Mouse (Mus musculus) macrophage (primary cell): Measurements from ENCODE around the gene Ltk. TPM values are rescaled to one million over a fixed set of nuclear protein-coding genes. Genes with fewer than 3 reads are reported as not detected.

Source experiments
- H3K27ac ChIP-seq: fragments of 350-480 bp; formaldehyde crosslinking; 2 replicates; pipeline ENCODE4 v1.9.0; 2021
- H3K36me3 ChIP-seq: fragments of 350-480 bp; formaldehyde crosslinking; 2 replicates; pipeline ENCODE4 v1.9.0; 2021; ENCODE audit errors: inconsistent target
- H3K4me3 ChIP-seq: fragments of 350-480 bp; formaldehyde crosslinking; 2 replicates; pipeline ENCODE4 v1.9.0; 2021; ENCODE audit errors: inconsistent target
- H3K79me2 ChIP-seq: fragments of 350-480 bp; formaldehyde crosslinking; 2 replicates; pipeline ENCODE4 v1.9.0; 2021; ENCODE audit errors: inconsistent target
- WGBS: methylation state at CpG from one replicate; pipeline ENCODE4 v1.1.7; 2026; ENCODE audit warnings: inconsistent platforms; ENCODE audit not compliant: missing documents; 5-methylcytosine and 5-hydroxymethylcytosine counted together
- polyA plus RNA-seq: library from polyadenylated mRNA; stranded (reverse); fragments of 250-400 nt; gene quantifications from 3 replicates; pipeline ENCODE4 v1.2.4, GENCODE M21; 2018; ENCODE audit warnings: inconsistent platforms

Gene Ltk
- polyA plus RNA-seq, 1 experiment from 2014 or later: not detected

DNA sequence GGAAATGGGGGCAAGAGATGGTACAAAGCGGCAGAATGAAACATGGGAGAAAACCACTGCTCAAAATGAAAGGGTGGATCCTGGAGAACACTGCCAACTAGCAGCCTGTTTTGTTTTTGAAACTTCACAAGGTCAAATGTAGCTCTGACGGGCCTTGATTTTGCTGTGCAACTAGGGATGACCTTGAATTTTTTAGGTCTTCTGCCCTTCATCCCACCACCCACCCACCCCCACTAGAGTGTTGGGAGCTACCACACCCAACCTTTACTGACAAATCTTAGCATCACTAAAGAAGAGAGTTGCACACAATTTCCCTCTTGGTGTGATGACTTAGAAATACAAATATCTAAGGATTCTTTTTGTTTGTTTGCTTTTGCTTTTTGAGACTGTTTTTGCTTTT is 29.8 kb upstream of the Ltk start:
- Histone ChIP-seq H3K27ac (no peak overlapping the region), H3K4me3 (no peak overlapping the region), H3K79me2 (no peaks in the 10 kb centered on the region; the same call in 1 of the 2 replicates), H3K36me3 (no peaks in the 10 kb centered on the region)
- 97% methylated on average over 2 of the region's 2 CpGs for WGBS

DNA sequence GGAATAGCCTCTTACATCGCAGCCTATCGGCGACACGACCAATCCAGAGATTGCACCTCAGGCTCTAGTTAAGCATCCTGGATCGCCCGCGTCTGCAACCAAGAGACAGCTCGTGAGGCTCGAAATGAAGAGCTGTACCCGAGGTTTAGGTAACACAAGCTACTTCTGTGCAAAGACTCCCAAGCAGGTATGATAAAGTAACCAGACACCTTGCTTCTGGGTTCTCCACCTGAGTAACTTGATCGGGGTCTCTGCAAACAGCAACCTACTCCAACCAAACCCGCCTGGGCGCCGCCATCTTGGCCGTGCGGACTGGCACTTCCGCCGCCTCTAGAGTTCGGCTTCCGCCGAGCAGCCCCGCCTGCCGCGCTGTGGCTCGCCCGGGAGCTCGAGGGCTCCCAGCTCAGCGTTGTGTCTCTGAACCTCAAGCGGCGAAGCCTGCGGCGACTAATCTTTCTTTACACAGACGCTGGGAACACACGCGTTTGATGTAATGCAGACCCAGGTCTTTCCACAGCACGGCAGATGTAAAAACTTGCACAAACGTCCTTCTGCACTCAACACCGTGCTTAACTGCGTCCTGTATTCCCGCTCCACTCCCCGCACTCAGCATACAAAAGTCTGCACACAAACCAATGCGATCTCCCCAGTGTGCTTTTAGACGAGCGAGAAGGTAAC is 27.1 kb upstream of the Ltk start, which contains the start of gene Rpap1:
Rpap1 (minus strand) TSS at position 332 of the 678 bp plus-strand sequence.
- no peaks in the 10 kb centered on the region; the same call in 1 of the 2 replicates for H3K79me2 ChIP-seq
- H3K36me3 ChIP-seq: peaks cover 7% of the 10 kb centered on the region; the same call in 1 of the 2 replicates
- 0 out of 2 replicates have a peak within 1 kb of the TSS, but pooled peaks have one; percentile 21 for H3K27ac ChIP-seq
- WGBS: 2% methylated on average over 44 of the region's 44 CpGs
- peak within 1 kb of the TSS; percentile 84 for H3K4me3 ChIP-seq

DNA sequence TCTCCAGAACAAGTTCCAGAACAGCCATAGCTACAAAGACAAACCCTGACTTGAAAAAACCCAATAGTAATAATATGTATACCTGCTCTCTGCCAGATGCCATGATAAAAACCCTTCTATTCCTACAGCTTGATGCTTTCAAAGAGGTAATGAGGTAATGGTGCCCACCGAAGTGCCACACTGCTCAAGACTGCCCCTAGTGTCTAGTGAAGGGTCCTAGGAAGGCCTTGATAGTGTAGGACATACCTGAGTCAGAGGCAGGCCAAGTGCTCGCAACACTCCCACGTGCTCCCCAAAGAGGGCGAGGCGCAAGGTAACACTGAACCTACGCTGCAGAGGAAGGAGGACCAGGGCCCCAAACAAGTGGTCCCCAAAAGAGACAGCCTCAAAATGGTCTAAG is 7.0 kb upstream of the Ltk start:
- 96% methylated on average over 6 of the region's 6 CpGs for WGBS
- Histone ChIP-seq H3K27ac (no peak overlapping the region), H3K36me3 (peaks cover 29% of the 10 kb centered on the region; the same call in 1 of the 2 replicates)

DNA sequence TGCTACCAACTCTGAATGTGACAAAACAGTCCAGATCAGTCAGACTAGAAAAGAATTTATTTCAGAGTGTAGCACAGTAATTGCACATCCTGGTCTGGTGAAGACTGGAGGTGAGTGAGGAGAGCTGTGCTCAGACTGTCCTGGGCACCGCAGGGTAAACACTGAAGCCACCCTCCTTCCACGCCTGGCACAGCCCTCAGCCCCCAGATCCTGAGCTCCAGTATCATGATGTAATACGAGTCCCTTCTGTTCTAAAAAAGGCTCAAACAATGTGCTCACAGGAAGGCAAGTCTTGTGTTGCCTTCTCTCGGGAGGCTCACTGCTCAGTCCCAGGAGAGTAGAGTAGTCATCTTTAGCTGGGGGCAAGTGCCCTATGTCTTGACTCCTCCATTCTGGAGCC is 3.7 kb upstream of the Ltk start:
- H3K27ac ChIP-seq: no peak overlapping the region
- no peaks in the 10 kb centered on the region for H3K79me2 ChIP-seq
- H3K4me3 ChIP-seq: no peak overlapping the region
- peaks cover 5% of the 10 kb centered on the region; the same call in 1 of the 2 replicates for H3K36me3 ChIP-seq
- WGBS: 87% methylated on average over 4 of the region's 4 CpGs

More for the DNA sequence above, 7.0 kb upstream of the Ltk start:
- Histone ChIP-seq H3K79me2 (no peaks in the 10 kb centered on the region), H3K4me3 (no peak overlapping the region)

DNA sequence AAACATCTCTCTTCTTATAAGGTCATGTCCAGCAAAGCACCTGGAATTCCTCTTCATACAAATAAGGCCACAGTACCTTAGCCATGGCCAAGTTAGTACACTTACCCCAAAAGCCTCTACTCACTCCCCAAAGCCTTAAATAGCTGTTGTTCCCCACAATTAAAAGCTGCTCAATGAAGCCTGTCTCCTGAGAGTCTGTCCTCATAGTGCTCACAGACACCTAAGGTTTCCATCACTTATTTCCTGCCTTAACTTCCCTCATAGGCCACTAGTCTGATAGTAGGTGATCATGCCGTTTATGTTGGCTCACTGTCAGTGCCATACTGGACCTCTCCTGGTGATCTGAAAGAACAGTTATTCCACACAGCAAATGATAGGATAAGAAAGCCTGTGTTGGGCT is 2.0 kb upstream of the Ltk start:
- 56% methylated on average over 1 of the region's 1 CpGs for WGBS

DNA sequence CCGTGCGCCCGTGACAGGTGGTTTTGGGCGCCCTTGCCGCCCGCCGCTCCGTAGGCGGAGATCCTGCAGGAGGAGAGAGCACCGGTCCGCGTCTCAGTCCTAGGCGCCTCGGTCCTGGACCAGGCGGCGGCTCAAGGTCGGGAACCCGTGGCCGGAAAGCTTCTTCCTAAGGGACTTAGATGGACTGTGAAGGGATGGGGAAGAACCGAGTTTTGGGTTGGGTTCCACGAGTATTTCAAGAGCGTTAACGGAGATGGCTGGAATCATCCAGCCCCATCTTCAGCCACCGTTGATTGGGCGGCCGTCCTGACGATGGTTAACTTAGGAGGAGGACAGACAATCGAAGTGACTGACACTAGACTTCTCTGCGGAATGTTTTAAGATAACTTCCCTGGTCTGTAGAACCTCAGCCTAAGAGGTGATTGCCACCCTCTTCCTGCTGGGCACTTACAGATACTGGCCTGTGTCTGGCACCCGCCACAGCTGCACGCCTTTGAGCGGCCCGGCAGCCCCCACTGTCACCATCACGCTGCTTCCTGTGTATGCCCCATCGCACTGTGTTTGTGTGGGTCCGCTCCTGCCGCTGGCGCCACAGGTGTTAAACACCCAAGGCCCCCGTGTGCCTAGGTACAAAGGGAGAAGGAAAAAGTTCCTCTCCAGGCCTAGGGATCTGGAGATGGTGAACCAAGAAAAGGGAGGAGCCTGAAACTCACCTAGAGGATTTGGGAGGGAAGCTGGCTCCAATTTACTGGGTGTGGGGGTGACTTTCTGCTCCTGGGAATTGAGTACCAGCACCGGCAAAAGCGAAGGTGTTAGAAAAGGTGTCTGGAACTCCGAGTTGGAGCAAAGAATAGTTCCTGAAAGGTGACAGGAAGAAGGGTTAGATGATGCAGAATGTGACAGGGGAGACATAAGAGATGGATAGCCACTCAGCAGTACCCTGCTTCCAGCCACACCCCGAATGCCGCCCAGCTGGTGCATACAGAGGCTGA is 1.1 kb downstream of the Ltk start:
- no peaks in the 10 kb centered on the region; the same call in 1 of the 2 replicates for H3K36me3 ChIP-seq
- H3K79me2 ChIP-seq: no peaks in the 10 kb centered on the region
- H3K4me3 ChIP-seq: no peak overlapping the region
- 12% methylated on average over 35 of the region's 44 CpGs for WGBS
- H3K27ac ChIP-seq: no peak overlapping the region

More for the DNA sequence above, 2.0 kb upstream of the Ltk start:
- peaks cover under 1% of the 10 kb centered on the region; the same call in 1 of the 2 replicates for H3K36me3 ChIP-seq
- H3K4me3 ChIP-seq: no peak overlapping the region
- no peaks in the 10 kb centered on the region for H3K79me2 ChIP-seq
- no peak overlapping the region for H3K27ac ChIP-seq

DNA sequence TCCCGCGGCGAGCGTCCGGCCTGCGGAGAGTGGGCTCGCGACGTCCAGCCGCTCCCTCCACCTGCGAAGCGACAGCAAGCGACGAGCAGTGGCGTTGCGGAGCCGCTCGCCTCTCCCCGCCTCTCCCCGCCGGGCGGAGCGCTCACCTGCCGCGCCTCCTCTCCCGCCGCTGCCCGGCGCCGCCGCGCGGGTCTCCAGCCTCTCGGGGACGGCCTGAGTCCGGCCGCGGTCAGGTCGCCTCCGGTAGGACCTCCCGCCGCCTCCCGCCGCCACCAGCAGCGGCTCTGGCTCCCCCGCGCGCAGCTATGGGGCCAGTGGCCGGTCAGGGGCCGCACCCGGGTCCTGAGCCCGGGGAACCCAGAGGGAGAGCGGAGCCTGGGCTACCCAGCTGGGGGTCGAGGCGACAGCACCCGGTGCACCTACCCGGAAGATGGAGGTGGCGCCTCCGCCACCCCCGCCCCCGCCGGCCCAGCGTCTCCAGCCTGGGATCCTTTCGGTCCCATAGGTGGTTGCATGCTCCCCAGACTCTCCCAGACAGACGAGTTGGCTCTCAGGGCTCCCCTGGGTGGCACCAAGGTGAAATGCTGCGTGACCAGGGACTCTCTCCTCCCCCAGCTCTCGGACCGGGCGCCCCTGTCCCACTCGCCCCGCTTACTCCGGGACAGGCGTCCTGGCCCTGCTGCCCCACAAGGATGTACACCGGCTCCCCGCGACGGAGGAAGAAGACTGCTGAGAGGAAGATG is 2.0 kb downstream of the Ltk start:
- Histone ChIP-seq H3K27ac (no peak overlapping the region), H3K4me3 (no peak overlapping the region), H3K36me3 (no peaks in the 10 kb centered on the region), H3K79me2 (no peaks in the 10 kb centered on the region)
- 1% methylated on average over 74 of the region's 77 CpGs for WGBS

DNA sequence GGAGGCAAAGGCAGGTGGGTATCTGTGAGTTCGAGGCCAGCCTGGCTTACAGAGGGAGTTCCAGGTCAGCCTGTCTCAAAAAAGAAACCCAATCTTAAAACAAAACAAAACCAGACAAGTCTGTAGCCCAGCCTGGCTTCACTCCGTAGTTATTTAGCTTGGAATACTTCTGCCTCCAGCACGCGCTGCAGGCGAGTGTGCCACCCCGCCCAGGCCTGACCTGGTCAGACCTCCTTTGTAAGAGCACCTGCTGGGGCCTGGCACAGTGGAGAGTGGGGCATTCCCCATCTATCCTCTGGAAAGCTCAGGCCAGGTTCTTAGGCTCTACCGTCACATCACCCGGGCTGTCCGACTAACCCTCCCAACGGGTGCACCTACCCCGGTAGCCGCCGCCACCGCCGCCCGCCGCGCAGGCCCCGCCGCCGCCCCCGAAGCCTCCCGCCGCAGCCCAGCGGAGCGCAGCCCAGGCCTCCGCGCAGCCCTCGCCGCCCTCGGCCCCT is 2.6 kb downstream of the Ltk start:
- Histone ChIP-seq H3K36me3 (no peaks in the 10 kb centered on the region), H3K27ac (no peak overlapping the region), H3K4me3 (no peak overlapping the region), H3K79me2 (no peaks in the 10 kb centered on the region)
- WGBS: 16% methylated on average over 19 of the region's 31 CpGs

DNA sequence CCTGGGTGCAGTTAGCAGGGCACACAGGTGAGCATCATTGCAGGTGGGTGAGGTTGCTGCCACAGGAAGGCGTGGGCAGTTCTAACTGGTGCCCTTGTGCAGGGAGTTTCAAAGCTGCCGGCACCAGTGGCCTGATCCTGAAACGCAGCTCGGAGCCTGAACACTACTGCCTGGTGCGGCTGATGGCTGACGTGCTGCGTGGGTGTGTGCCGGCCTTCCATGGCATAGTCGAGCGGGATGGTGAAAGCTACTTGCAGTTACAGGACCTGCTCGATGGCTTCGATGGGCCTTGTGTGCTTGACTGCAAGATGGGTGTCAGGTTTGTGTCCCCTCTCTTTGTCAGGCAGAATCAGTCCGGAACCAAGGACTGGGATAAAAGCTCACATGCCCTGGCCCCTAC is 11.0 kb downstream of the Ltk start:
- Histone ChIP-seq H3K4me3 (no peak overlapping the region), H3K36me3 (no peaks in the 10 kb centered on the region), H3K79me2 (no peaks in the 10 kb centered on the region), H3K27ac (no peak overlapping the region)
- WGBS: 95% methylated on average over 11 of the region's 13 CpGs

DNA sequence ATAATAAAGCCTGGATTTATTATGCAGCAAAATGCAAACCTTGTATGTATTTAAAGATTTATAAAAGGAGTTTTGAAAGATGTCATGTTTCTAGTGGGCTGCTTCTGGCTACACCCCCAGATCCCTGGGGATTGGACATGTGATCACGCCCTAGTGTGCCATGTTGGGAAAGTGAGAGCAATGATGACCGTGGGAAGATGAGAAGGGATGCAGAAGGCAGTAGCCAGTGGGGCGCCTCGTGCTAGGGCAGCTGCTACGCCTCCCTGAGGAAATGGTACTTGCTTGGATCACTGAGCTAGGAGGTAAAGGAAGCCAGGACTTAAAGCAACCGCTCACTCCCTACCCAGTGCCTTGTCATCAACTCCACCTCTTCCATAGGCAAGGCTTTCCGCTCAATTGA is 12.7 kb downstream of the Ltk start:
- no peaks in the 10 kb centered on the region for H3K36me3 ChIP-seq
- H3K27ac ChIP-seq: no peak overlapping the region
- no peak overlapping the region for H3K4me3 ChIP-seq
- WGBS: 87% methylated on average over 7 of the region's 7 CpGs
- no peaks in the 10 kb centered on the region for H3K79me2 ChIP-seq

DNA sequence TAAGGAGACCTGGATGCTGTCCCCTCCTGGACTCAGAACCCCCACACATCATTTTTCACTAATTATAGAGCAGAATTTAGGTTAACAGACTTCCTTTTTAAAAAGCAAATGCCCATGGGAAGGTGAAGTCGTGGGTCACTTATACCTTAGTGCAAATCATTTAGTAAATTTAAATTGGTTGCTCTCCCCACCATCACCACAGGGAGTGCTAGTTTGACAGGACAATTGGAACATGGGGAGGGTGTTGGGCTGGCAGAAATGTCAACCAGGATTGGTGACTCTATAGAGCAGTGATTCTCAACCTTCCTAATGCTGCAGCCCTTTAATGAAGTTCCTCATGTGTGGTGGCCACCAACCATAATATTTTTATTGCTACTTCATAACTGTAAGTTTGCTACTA is 14.9 kb downstream of the Ltk start:
- H3K4me3 ChIP-seq: no peak overlapping the region
- no peaks in the 10 kb centered on the region for H3K36me3 ChIP-seq
- H3K79me2 ChIP-seq: no peaks in the 10 kb centered on the region
- no peak overlapping the region for H3K27ac ChIP-seq
- 22% methylated on average over 1 of the region's 1 CpGs for WGBS

DNA sequence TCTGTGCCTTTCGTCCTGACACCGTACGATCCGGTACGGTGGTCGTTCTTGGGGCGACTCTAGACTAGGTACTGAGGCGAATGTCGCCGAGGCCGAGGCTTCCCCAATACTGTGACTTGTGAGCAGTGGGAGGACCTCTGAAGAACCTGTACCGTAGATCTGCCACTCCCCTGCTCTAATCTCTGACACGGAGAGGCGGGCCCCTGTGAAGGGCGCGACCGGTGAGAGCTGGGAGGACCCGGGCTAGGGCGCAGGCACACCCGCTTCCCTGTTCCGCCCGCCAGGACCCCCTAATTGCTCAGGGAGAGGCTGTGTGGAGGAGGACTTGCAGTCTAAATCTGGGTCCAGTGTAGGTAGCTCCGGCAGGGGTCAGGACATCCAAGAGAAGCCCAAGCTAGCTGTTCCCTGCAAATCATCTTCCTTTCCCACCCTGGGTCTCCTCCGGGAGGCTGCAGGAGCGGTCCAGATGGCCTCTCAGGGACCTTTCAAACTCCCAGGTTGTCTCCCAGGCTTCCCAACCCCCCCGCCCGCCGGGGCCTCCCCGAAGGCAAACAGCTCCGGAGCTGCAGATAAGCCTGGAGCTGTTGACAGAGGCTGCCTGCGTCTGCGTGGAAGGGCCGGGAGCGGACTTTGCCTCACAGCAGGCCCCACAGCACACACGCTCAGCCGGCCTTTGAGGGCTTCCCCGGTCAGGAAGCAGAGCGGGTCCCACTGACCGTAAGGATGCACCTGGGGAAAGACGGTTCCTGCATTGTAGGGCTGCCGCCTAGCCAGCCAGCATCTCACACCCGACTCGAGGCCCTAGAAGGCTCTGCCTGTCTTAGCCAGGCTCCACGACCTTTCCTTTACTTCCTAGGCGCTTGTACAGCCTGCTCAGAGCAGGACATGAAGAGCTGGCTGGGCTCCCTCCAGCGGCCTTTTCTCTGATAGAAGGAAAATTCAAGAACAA is 15.8 kb downstream of the Ltk start:
- Histone ChIP-seq H3K79me2 (no peaks in the 10 kb centered on the region), H3K4me3 (no peak overlapping the region), H3K36me3 (no peaks in the 10 kb centered on the region), H3K27ac (no peak overlapping the region)
- WGBS: 19% methylated on average over 46 of the region's 46 CpGs

DNA sequence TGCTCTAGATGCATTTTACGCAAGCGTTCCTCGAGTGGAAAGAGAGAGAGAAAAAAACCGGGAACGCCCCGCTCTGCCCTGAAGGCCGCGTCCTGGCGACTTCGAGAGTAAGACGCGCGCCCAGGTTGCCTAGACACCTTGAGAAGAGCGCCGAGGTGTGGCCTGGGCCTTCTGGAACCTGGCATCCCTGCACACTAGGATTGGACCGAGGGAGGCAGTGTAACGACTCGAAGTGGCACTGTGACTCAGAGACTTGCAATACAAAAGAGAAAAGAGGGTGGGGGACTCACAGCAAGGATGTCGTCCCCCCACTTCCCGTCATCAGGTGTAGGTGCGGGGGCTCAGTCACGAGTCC is 16.4 kb downstream of the Ltk start:
- Histone ChIP-seq H3K27ac (no peak overlapping the region), H3K36me3 (no peaks in the 10 kb centered on the region), H3K4me3 (no peak overlapping the region), H3K79me2 (no peaks in the 10 kb centered on the region)
- 31% methylated on average over 22 of the region's 22 CpGs for WGBS
